Mouse (Mus musculus): Measurements from ENCODE around the gene Sec14l3.

DNA sequence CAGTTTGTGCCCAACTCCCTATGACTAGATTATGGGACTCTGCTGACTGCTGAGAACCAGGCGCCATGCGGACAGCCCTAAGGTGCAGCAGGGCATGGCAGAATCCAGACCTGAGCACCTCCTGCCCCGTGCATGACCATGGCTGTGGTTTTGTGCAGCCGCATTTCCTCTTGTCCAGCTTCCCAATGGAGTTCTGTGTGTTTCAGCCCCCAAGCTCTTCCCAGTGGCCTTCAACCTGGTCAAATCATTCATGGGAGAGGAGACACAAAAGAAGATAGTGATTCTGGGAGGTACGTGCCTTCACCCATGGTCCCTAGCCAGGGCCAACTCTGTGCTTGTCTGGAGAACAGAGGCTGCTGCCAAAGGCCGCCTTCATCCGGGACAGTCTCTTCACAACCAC lies 21.6 kb upstream of the Sec14l3 start:
- TF ChIP-seq CTCF (IDR thresholded peaks at IDR 0.05; ENCODE audit: extremely low read depth, insufficient read depth, insufficient read length, insufficient replicate concordance) = no peak
- no peak for TF ChIP-seq POLR2A (IDR thresholded peaks at IDR 0.05; ENCODE audit: low read depth, low read length)

Measured in spleen, adult 2 months (tissue).